Mouse (Mus musculus) frontal cortex, postnatal 36 days (tissue): ENCODE data around the gene Azin2.

Source experiments
- DNase-seq, 2 experiments: peaks; one replicate each; pipeline ENCODE4 v3.0.0; 2022; ENCODE audit warnings: low spot score in 2 of 2

Gene Azin2

DNA sequence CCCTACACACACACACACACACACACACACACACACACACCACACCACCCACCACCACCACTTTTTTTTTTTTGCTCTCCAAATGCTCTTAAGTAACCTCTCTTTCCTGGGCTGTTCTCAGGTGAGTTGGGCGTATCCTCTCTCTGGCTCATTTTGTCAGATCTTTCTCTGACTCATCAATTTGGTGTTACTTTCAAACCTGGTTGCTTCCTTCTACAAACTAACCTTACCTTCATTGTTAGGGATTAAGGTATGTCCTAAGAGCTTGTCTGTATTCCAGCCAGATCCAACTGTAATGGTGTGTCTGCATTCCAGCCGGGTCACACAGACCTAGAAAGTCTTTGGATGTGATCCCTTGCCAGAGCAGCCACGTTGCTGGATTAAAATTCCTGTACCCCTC, 15.0 kb upstream of the Azin2 start:
- DNase-seq: no peak

- DNase-seq: no peak
Measured at GRCm38 (mm10) chr4:128976577-128976976, 14.3 kb upstream of the Azin2 start.

DNA sequence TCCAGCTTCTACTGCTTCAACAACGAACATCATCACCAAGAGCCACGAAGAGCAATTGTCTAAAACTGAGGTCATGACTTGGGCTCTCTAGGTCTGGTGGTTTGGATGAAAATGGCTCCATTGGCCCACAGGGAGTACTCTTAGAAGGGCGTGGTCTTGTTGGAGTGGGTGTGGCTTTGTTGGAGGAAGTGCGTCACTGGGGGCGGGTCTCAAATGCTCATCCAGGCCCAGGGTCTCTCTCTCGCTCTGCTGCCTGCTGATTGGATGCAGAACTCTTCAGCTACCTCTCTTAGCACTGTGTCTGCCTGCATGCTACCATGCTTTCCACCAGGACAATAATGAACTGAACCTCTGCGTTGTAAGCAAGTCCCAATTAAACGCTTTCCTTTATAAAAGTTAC, 12.4 kb upstream of the Azin2 start:
- DNase-seq: no peak

DNA sequence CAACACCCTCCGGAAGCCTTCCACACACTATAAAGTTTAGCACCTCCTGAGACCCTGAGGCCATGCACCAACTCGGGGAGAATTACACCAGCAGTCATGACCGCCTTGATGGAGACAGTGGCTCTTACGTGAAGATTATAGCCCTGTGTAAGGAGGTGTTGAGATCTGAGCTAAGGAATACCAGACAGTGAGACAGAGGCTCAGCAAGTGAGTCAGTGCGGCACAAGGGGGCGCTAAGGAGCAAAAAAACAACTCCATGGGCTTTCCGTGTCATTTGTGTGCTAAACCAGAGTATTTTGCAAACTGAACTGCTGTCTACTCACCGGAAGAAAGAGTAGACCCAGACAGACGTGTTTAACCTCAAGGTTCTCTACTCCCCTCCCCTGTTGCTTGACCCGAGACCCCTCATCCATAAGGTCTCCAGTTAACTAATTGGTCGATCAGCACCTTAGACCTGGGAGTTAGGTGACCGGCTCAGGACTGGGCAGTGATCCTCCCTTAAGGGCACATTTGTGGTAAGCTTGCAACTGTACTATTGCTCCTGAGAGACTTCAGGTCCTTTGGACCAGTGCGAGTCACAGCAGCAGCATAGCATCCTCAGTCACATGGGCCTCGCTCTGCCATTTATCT, 8.9 kb upstream of the Azin2 start:
- peak; percentile 70 to 71 for DNase-seq

DNA sequence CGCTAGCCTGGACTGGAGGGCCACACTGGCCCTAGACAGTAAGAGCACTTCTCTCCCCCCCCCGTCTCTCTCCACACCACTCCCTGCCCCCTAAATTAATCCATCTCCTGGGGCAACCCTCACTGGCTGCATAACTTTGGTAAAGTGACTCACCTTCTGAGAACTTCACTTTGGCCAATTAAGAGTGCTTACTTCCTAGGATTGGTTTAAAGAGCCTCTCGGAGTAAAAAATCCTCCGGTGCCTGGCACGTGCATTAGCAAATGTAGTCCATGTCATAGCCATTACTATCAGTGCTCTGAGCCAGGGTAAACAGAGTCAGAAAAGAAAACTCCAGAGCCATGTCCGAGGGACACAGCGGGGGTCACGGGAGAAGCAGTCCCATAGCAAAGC, 8.2 kb upstream of the Azin2 start:
- DNase-seq: no peak

DNA sequence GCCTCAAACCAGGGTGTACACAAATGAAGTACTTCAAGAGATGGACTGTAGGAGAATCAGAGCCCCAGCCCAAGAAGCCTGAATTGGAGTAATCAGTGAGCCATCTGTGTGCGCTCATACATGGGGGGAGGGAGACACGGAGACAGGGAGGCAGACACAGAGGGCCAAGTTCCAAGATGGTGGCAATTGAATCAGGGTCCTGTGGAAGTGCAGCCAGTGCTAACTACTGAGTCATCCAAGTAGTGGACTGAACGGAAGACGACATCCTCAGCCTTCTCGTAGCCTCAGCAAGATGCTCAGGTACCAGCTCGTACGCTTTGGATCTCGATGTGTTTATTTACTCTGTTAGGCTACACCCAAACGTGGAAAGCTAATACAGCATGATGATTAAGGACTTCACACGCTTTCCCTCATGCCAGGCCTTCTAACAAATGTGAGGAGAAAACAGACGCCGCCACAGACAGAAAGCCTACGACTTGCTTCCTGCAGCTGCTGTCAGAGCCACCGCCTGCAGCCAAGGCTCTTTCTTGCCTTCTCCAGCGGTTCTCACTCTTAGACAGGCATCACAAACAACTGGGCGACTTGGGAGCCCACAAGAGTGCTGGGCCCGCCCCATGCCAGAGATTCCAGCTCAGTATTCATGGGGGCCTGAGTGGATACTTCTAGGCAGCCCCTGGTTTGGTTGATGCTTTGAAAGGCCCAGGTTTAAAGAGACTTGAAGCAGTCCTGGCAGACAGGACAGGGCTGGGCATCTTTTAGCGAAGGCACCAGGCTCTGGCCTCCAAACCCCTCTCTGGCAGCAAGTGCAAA, 7.6 kb upstream of the Azin2 start:
- no peak for DNase-seq

DNA sequence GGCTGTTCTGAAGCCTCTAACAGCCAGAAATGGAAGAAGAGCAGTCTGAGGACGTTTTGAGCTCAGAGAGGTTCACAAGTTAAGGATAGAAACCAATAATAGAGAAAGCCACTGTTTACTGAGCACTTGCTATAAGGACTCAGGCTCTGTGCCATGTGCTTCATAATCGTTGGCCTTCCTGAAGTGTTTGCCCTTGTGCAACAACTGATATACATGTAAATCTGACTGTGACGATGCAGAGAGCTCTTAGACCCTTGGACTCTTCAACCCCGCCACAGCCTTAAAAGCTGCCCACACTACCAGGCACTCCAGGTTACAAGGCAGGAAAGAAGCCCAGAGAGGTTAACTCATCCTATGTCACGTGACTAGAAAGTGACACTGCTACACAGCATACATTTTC, 6.8 kb upstream of the Azin2 start:
- DNase-seq: no peak

DNA sequence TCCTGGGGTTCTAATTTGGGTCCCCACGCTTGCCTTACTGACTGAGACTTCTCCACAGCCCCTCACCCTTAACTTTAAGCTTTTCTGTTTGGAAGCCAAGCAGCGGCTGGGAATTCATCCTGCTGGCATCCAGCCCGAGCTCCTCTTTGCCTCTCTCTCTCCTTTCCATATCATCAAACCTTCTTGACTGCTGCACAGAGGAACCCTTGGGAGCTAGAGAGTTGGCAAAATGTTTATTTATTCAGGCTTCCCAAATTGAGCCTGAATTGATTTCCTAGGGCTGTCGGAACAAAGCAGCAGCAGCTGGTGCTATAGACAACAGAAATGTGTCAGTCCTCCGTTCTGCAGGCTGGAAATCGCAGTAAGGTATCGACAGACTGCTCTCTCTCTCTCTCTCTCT, 4.5 kb upstream of the Azin2 start:
- DNase-seq: no peak

GRCm38 (mm10) chr4:128962926-128963290, 666 bp upstream of the Azin2 start:
- no peak for DNase-seq

- DNase-seq: no peak
Measured at GRCm38 (mm10) chr4:128961301-128962028, 777 bp downstream of the Azin2 start.

DNA sequence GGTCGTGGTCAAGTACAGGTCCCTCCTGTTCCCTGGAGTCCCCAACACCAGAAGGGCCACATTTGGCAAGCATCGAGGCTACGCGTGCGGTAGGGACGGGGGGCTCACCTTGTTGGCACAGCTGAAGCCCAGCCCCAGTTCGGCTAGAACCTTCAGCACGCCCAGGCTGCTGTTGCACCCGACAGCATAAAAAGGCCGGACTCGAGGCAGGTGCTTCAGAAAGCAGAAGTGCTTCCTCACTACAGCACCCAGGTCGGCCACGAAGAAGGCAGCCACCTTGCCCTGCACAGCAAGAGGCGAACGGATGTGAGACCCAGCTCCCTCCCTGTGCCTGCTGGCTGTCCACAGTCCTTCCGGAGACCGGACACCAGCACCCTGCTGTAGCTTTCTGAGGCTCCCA, 2.6 kb downstream of the Azin2 start:
- no peak for DNase-seq

DNA sequence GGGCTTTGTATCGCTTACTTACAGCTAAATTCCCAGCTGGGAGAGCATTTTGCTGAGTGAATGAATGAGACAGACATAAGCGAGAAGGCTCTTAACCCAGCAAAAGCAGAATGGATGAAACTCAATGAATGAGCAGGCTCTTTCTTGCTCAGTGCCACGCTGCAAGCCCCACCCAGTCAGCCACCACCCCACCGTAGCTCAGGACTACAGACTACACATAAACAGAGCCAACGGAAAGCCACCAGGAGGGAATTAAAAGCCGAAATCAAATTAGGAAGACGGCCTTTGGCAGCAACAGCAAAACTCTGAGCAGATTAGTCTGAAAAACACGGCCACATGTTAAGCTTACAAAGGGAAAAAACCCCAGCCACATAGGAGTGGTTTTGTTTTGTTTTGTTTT, 3.4 kb downstream of the Azin2 start:
- no peak for DNase-seq

GRCm38 (mm10) chr4:128958156-128958555, 4.1 kb downstream of the Azin2 start:
- no peak for DNase-seq

DNA sequence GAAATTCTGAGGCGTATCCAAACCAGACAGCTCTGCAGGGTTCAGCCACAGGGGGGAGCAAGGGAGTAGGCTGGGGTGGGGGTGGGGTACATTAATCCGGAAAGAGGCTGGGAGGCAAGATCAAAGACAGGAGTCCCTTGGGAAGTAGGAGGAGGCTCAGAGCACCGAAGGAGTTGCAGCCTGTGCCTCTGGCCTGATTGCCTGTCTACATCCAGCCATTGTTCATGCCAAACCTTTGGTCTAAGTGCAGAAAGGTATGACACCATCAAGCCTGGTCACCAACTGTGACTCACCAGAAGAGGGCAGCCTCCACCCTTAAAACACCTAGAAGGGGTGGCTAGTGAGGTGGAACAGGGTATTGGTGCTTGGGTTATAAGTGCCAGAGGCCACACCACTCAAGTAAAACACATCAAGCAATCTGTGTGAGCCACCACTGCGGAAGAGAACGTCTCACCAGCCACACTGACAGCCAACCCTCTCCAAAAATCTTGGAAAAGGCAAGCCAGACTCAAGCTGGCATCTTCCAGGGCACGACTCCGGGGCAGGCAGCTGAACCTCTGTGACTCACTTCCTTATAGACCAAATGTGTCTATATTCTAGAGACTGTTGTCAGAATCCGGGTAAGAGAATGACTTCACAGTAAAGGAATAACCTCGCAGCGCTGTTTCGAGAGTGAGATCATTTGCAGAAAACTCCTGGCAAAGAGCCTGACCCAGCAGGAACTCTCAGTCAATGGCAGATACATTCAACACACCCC, 4.9 kb downstream of the Azin2 start:
- peak in 1 of 2 experiments; percentile 37 for DNase-seq

- DNase-seq: no peak
Measured at GRCm38 (mm10) chr4:128953851-128954250, 8.4 kb downstream of the Azin2 start.

- DNase-seq: no peak
Measured at GRCm38 (mm10) chr4:128950461-128950860, 11.8 kb downstream of the Azin2 start.

GRCm38 (mm10) chr4:128949470-128950005, 12.7 kb downstream of the Azin2 start:
- no peak for DNase-seq

DNA sequence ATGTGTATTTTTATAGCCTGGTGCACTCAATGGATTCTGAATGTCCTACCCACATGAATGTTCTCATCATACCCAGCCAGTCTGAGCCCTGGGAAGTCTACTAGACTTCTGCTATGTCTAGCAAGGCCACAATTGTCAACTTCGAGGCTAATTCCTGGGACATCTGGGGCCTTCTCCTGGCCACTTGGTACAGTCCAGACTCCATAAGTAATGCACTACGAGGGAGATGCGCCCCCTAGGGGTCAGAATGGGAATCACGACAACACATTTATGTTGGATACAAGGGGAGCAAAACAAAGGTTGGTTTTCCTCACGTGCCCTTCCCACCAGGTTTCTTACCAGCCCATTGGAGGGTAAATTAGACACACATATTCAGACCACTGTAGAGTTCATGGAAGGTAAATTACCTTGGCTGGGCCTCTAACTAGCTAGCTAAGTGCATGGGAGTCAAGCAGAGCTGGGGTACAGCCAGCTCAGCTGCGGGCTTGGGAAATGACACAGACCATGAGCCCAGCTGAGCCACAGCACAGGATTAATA, 14.0 kb downstream of the Azin2 start:
- DNase-seq: no peak

DNA sequence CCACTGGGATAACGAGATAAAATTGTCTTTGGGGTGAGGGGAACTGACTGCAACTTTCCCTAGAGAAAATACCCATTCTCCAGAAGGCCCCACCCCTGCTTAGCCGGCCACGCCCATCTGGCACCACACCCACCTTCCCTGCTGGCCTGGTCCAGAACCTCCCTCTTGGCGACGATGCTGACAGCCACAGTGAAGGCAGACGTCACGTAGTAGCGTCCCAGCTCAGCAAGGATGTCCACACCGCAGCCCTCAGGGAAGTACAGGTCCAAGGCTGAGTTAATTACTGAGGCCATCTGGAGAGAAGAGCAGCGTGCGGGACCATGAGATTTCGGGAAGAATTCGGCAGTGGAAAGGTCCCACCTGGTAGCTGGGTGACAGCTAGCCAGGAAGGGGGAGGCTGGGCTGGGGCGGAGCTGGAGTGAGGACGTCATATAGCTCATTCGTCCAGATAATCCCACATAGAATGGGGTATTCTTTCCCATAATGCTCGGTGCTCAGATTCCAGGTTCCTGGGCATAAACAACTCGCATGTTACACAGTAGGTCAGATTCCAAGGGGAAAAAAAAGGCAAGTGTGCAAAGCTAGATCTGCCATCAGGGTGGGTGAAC, 14.8 kb downstream of the Azin2 start:
- no peak for DNase-seq

DNA sequence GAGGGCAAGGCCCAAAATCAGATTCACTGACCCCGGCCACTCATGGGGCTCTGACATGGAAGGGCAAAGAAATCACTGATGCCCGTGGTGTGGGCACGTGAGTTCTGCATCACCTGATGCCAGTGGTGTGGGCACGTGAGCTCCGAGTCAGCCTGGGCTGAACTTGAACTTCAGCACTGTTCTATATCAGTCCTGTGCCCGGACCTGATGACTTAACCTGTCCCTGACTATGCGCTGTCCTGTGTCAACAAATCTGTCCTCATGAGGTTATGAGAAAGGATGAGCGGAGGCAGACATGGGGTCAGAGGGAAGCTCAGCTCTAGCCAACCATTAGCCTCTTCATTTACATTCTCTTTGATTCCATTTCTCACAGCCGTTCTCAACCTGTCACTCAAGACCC, 15.5 kb downstream of the Azin2 start:
- DNase-seq: no peak

DNA sequence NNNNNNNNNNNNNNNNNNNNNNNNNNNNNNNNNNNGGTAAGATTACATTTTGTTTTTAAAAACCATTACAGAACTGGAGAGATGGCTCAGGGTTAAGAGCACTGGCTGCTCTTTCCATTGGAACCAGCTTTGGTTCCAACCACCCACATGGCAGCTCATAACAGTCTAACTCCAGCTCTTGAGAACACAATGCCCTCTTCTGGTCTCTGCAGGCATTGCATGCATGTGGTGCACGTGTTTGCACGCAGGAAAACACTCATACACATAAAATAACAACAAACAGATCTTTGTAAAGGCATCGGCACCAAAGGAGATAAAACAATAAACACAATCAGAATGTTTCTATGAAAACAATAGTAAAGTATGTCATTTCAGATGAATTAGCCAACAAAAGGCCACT, 19.9 kb downstream of the Azin2 start:
- DNase-seq: no peak
